Mouse (Mus musculus) kidney, postnatal 10 days (tissue): ENCODE results near the gene Golim4.

Source experiments
- DNase-seq: peaks from one replicate; pipeline ENCODE4 v3.0.0; 2021; ENCODE audit warnings: mixed read lengths

The Golim4 gene

GRCm38 (mm10) chr3:75925123-75925522, 31.6 kb downstream of the Golim4 start:
- no peak for DNase-seq

GRCm38 (mm10) chr3:75917770-75918503, 38.8 kb downstream of the Golim4 start:
- no peak for DNase-seq

- DNase-seq = no peak
These were observed 44.0 kb downstream of the Golim4 start for GRCm38 (mm10) chr3:75912786-75913185.

GRCm38 (mm10) chr3:75910768-75911167, 46.0 kb downstream of the Golim4 start:
- no peak for DNase-seq

- no peak for DNase-seq
These were observed 46.5 kb downstream of the Golim4 start for GRCm38 (mm10) chr3:75910257-75910656.

- DNase-seq = no peak
These were observed 54.7 kb downstream of the Golim4 start for GRCm38 (mm10) chr3:75901903-75902598.

- no peak for DNase-seq
These were observed 61.7 kb downstream of the Golim4 start for GRCm38 (mm10) chr3:75895075-75895474.

GRCm38 (mm10) chr3:75891581-75891980, 65.2 kb downstream of the Golim4 start:
- DNase-seq = no peak

GRCm38 (mm10) chr3:75889323-75889722, 67.4 kb downstream of the Golim4 start:
- DNase-seq = no peak

GRCm38 (mm10) chr3:75881582-75881981, 75.2 kb downstream of the Golim4 start:
- no peak for DNase-seq

- DNase-seq = no peak
These were observed 77.5 kb downstream of the Golim4 start for GRCm38 (mm10) chr3:75879269-75879668.

GRCm38 (mm10) chr3:75868886-75869285, 87.9 kb downstream of the Golim4 start:
- DNase-seq = peak; percentile 49

GRCm38 (mm10) chr3:75864203-75864602, 92.5 kb downstream of the Golim4 start:
- DNase-seq = peak; percentile 22

- DNase-seq = peak; percentile 66
These were observed 95.1 kb downstream of the Golim4 start for GRCm38 (mm10) chr3:75861677-75862076.

GRCm38 (mm10) chr3:75860760-75861159, 96.0 kb downstream of the Golim4 start:
- DNase-seq = peak; percentile 73

GRCm38 (mm10) chr3:75835286-75835967, 121.3 kb downstream of the Golim4 start:
- no peak for DNase-seq

GRCm38 (mm10) chr3:75834827-75835226, 121.9 kb downstream of the Golim4 start:
- no peak for DNase-seq
